Mouse (Mus musculus): ENCODE measurements at regions not wholly inside any gene's neighbourhood (a gene's known extent, or its start where the extent isn't known, plus 50 kb on each side); places are given as distances from the start of the nearest gene placed in this dataset.

DNA sequence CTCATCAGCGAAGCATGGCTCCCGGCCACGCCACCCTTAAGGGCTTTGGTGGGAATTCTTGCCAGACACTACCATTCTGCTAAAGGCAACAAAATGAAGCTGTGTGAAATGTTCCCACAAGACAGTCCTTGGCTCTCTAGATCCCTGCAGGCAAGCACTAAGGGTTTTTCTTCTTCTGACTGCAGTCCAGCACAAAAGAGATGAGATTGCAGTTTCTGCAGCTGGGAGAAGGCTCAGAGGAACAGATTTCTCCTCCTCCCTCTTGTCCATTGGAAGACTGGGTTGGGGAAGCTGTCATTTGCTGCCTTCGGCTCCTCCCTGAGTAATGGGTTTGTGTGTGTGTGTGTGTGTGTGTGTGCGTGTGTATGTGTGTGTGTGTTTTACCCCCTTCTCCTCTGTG, 144.1 kb upstream of the Phyhipl start:
- WGBS (ENCODE audit: insufficient replicate concordance), result 77% methylated on average over 5 of the region's 5 CpGs

DNA sequence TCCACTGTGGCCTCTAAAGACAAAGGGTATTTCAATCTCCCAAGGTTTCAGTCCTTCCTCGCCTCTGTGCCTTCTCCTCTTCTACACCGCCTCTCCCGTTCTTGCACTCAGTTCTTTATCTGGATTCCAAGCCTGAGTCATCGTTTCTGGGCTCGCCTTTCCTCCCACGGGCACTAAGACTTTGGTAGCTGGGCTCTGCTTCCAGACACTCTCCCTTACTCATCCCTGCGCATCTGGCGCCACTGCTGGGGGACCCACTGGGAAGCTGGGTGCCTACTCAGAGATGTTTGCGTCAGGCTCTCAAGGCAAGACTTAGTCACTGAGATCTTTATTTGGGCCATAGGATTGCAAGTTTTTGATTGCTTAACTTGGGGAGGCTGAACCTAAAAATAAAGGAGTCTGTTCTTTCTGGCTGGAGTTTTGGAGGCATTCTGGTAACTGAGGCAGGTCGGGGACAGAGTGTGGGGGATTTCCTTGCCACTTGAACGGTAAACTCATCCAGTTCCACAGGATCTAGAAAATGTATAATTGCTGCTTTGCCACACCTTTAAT, 143.5 kb upstream of the Phyhipl start:
- DNase-seq (no peak), ATAC-seq (no peak)
- no peaks in the 10 kb centered on the region for H3K9me3 ChIP-seq (ENCODE audit: low read length)
- no peaks in the 10 kb centered on the region for H3K4me1 ChIP-seq (ENCODE audit: insufficient read depth)
- no peak overlapping the region for H3K9ac ChIP-seq (replicated peaks)
- no peak overlapping the region for H3K27ac ChIP-seq (ENCODE audit: low read depth)
- 74% methylated on average over 11 of the region's 11 CpGs for WGBS (ENCODE audit: insufficient replicate concordance)
- H3K4me3 ChIP-seq (ENCODE audit: low read depth, low read length), result no peak overlapping the region
- H3K4me2 ChIP-seq (ENCODE audit: low read depth, low read length), result no peak overlapping the region
- H3K27me3 ChIP-seq (ENCODE audit: insufficient read depth, low read length), result no peaks in the 10 kb centered on the region
- no peak for TF ChIP-seq EP300 (IDR thresholded peaks at IDR 0.05; ENCODE audit: low read depth)
- no peak for TF ChIP-seq CTCF (IDR thresholded peaks at IDR 0.05; ENCODE audit: low read depth)
- H3K36me3 ChIP-seq (replicated peaks; ENCODE audit: insufficient read depth, low read length), result no peaks in the 10 kb centered on the region

More for the DNA sequence above, 144.1 kb upstream of the Phyhipl start:
- Histone ChIP-seq H3K27me3 (ENCODE audit: insufficient read depth, low read length) (no peaks in the 10 kb centered on the region), H3K4me1 (ENCODE audit: insufficient read depth) (no peaks in the 10 kb centered on the region), H3K4me3 (ENCODE audit: low read depth, low read length) (no peak overlapping the region), H3K4me2 (ENCODE audit: low read depth, low read length) (no peak overlapping the region), H3K9ac (replicated peaks) (no peak overlapping the region), H3K27ac (ENCODE audit: low read depth) (no peak overlapping the region), H3K36me3 (replicated peaks; ENCODE audit: insufficient read depth, low read length) (no peaks in the 10 kb centered on the region), H3K9me3 (ENCODE audit: low read length) (no peaks in the 10 kb centered on the region)
- TF ChIP-seq CTCF (IDR thresholded peaks at IDR 0.05; ENCODE audit: low read depth), result no peak
- TF ChIP-seq EP300 (IDR thresholded peaks at IDR 0.05; ENCODE audit: low read depth), result no peak
- ATAC-seq, result no peak
- DNase-seq, result no peak

DNA sequence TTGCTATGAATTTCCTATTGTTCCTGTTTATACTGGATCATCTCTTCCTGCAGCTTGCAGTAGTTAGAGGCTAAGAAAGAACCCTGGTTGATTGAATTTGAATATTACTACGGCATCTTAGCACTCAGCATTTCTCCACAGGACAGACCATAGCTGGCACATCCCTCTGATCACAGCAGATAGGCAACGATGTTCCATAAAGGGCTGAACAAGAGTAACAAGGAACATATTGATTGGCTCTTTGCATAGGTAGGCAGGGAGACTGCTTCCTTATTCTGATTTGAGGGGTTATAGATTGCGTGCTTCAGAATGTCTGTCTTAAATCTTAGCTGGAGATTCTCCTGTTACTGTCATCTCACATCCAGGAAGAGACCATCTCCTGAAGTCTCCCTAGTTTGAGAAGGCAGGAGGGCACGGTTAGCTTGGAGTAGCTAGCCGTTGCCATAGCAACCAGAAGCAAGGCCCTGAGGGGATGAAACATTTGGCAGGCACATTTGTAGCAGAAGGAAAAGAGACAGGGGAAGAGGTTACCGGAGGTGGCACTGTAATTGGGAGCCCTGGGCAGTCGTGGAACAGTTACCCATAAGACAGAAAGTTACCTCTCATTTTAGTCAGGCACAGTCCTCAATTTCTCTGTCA, 133.2 kb upstream of the Phyhipl start:
- Histone ChIP-seq H3K4me1 (ENCODE audit: insufficient read depth) (no peaks in the 10 kb centered on the region), H3K4me2 (ENCODE audit: low read depth, low read length) (no peak overlapping the region), H3K9ac (replicated peaks) (no peak overlapping the region), H3K36me3 (replicated peaks; ENCODE audit: insufficient read depth, low read length) (no peaks in the 10 kb centered on the region), H3K4me3 (ENCODE audit: low read depth, low read length) (no peak overlapping the region), H3K27ac (ENCODE audit: low read depth) (no peak overlapping the region), H3K27me3 (ENCODE audit: insufficient read depth, low read length) (no peaks in the 10 kb centered on the region), H3K9me3 (ENCODE audit: low read length) (no peaks in the 10 kb centered on the region)
- WGBS (ENCODE audit: insufficient replicate concordance), result 64% methylated on average over 7 of the region's 7 CpGs
- TF ChIP-seq CTCF (IDR thresholded peaks at IDR 0.05; ENCODE audit: low read depth) (no peak), EP300 (IDR thresholded peaks at IDR 0.05; ENCODE audit: low read depth) (no peak)
- no peak for ATAC-seq
- no peak for DNase-seq

DNA sequence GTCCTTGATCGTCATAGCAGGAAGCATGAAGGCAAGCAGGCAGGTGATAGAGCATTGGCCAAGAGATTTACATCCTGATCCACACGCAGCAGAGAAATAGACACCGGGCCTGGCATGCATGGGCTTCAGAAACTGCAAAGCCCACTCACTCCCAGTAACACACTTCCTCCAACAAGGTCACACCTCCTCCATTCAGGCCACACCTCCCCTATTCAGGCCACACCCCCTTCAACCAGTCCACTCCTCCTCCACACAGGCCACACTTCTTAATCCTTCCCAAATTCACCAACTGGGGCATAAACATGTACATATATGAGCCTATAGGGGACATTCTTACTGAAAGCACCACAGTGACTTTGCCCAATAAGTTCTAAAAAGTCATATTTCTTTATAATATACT, 125.3 kb upstream of the Phyhipl start:
- Histone ChIP-seq H3K27me3 (ENCODE audit: insufficient read depth, low read length) (no peaks in the 10 kb centered on the region), H3K9me3 (ENCODE audit: low read length) (no peaks in the 10 kb centered on the region), H3K4me2 (ENCODE audit: low read depth, low read length) (no peak overlapping the region), H3K27ac (ENCODE audit: low read depth) (no peak overlapping the region), H3K4me1 (ENCODE audit: insufficient read depth) (no peaks in the 10 kb centered on the region), H3K36me3 (replicated peaks; ENCODE audit: insufficient read depth, low read length) (no peaks in the 10 kb centered on the region), H3K9ac (replicated peaks) (no peak overlapping the region), H3K4me3 (ENCODE audit: low read depth, low read length) (no peak overlapping the region)
- no peak for ATAC-seq
- no peak for TF ChIP-seq EP300 (IDR thresholded peaks at IDR 0.05; ENCODE audit: low read depth)
- no peak for TF ChIP-seq CTCF (IDR thresholded peaks at IDR 0.05; ENCODE audit: low read depth)
- no peak for DNase-seq
- 75% methylated on average over 3 of the region's 3 CpGs for WGBS (ENCODE audit: insufficient replicate concordance)

DNA sequence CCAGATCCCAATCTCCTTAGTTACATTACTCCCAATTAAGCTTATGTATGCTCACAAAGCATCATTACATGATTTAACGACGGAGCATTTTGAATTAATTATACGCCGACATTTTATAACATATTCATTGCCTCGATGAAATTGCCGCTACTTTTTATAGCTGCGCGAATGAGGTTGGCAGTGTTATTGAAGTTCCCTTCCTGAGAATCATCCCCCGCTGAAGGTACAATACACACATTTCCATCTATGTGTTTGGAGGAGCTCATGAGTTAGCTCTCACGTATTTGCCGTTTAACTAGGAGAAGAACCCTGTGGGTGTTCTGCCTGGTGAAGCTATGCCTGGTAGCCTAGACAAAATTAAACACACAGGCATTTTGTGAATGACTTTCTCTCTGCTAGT, 122.8 kb upstream of the Phyhipl start:
- no peak overlapping the region for H3K9ac ChIP-seq (replicated peaks)
- TF ChIP-seq EP300 (IDR thresholded peaks at IDR 0.05; ENCODE audit: low read depth) (no peak), CTCF (IDR thresholded peaks at IDR 0.05; ENCODE audit: low read depth) (no peak)
- no peak overlapping the region for H3K4me2 ChIP-seq (ENCODE audit: low read depth, low read length)
- no peaks in the 10 kb centered on the region for H3K4me1 ChIP-seq (ENCODE audit: insufficient read depth)
- no peaks in the 10 kb centered on the region for H3K27me3 ChIP-seq (ENCODE audit: insufficient read depth, low read length)
- no peaks in the 10 kb centered on the region for H3K36me3 ChIP-seq (replicated peaks; ENCODE audit: insufficient read depth, low read length)
- 86% methylated on average over 11 of the region's 11 CpGs for WGBS (ENCODE audit: insufficient replicate concordance)
- no peaks in the 10 kb centered on the region for H3K9me3 ChIP-seq (ENCODE audit: low read length)
- ATAC-seq (no peak), DNase-seq (no peak)
- no peak overlapping the region for H3K4me3 ChIP-seq (ENCODE audit: low read depth, low read length)
- H3K27ac ChIP-seq (ENCODE audit: low read depth), result no peak overlapping the region

DNA sequence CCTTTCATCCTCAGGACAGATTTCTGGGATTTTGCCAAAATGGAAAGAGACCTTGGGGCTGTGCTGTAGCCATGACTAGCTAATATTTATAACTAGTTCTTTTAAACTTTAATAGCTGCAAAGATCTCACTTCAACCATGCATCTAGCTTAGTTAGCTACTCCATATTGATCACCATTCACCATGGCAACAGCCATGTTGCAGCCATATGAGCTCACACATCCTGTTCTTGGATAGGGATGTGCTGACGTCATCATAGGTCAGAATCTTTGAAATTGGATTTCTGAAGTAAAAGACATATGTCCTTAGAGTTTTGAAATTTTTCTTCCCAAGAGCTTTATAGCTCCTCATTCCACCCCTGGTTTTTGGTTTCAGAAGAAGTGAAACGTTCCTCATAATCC, 118.8 kb upstream of the Phyhipl start:
- no peaks in the 10 kb centered on the region for H3K4me1 ChIP-seq (ENCODE audit: insufficient read depth)
- no peaks in the 10 kb centered on the region for H3K9me3 ChIP-seq (ENCODE audit: low read length)
- no peak overlapping the region for H3K4me3 ChIP-seq (ENCODE audit: low read depth, low read length)
- TF ChIP-seq EP300 (IDR thresholded peaks at IDR 0.05; ENCODE audit: low read depth), result no peak
- TF ChIP-seq CTCF (IDR thresholded peaks at IDR 0.05; ENCODE audit: low read depth), result no peak
- H3K27me3 ChIP-seq (ENCODE audit: insufficient read depth, low read length), result no peaks in the 10 kb centered on the region
- no peaks in the 10 kb centered on the region for H3K36me3 ChIP-seq (replicated peaks; ENCODE audit: insufficient read depth, low read length)
- H3K4me2 ChIP-seq (ENCODE audit: low read depth, low read length), result no peak overlapping the region
- H3K27ac ChIP-seq (ENCODE audit: low read depth), result no peak overlapping the region
- ATAC-seq (no peak), DNase-seq (no peak)
- WGBS (ENCODE audit: insufficient replicate concordance), result 62% methylated on average over 2 of the region's 2 CpGs
- H3K9ac ChIP-seq (replicated peaks), result no peak overlapping the region
